Mouse (Mus musculus) kidney, embryonic 15.5 days (tissue): Measurements from ENCODE around the gene St5. TPM values are rescaled to one million over a fixed set of nuclear protein-coding genes. Genes with fewer than 3 reads are reported as not detected.

Experiments
- ATAC-seq: fragments of 200-750 bp; cut with Nextera tagmentation; replicated peaks from 2 replicates; pipeline ENCODE4 v1.8.0; 2017; ENCODE audit warnings: moderate TSS enrichment; ENCODE audit not compliant: low FRiP score
- H3K27ac ChIP-seq: fragments of 300-500 bp; sonication (generic); 2 replicates; pipeline ENCODE4 v1.5.1; 2015; ENCODE audit warnings: mild to moderate bottlenecking, inconsistent platforms
- H3K27me3 ChIP-seq: fragments of 300-500 bp; sonication (generic); 2 replicates; pipeline ENCODE4 v1.6.1; 2015; ENCODE audit warnings: inconsistent platforms
- H3K36me3 ChIP-seq: fragments of 300-500 bp; sonication (generic); 2 replicates; pipeline ENCODE4 v1.6.1; 2015; ENCODE audit warnings: inconsistent platforms
- H3K4me1 ChIP-seq: fragments of 300-500 bp; sonication (generic); 2 replicates; pipeline ENCODE4 v1.6.1; 2015; ENCODE audit warnings: inconsistent platforms
- H3K4me2 ChIP-seq: fragments of 300-500 bp; sonication (generic); 2 replicates; pipeline ENCODE4 v1.6.1; 2015; ENCODE audit warnings: moderate library complexity, mild to moderate bottlenecking, inconsistent platforms
- H3K4me3 ChIP-seq: fragments of 300-500 bp; sonication (generic); replicated peaks from 2 replicates; pipeline ENCODE4 v1.5.1; 2015; ENCODE audit warnings: mild to moderate bottlenecking, inconsistent platforms
- H3K9ac ChIP-seq: fragments of 300-500 bp; sonication (generic); 2 replicates; pipeline ENCODE4 v1.6.1; 2015; ENCODE audit warnings: mild to moderate bottlenecking, inconsistent platforms
- H3K9me3 ChIP-seq: fragments of 300-500 bp; sonication (generic); replicated peaks from 2 replicates; pipeline ENCODE4 v1.6.1; 2016; ENCODE audit warnings: inconsistent platforms
- WGBS: fragments of 180-500 bp; shearing (Covaris S2); methylation state at CpG from one replicate; pipeline ENCODE4 v1.1.7; 2015; ENCODE audit warnings: mixed read lengths; 5-methylcytosine and 5-hydroxymethylcytosine counted together
- polyA plus RNA-seq: library from polyadenylated mRNA; unstranded; fragments of >200 nt; fragmentation: Nextera tagmentation; extraction: Ambion mirVana; gene quantifications from 2 replicates; pipeline ENCODE4 v1.2.1, GENCODE M21; 2015

St5 gene
- polyA plus RNA-seq, 1 experiment from 2014 or later = 35.4 TPM

DNA sequence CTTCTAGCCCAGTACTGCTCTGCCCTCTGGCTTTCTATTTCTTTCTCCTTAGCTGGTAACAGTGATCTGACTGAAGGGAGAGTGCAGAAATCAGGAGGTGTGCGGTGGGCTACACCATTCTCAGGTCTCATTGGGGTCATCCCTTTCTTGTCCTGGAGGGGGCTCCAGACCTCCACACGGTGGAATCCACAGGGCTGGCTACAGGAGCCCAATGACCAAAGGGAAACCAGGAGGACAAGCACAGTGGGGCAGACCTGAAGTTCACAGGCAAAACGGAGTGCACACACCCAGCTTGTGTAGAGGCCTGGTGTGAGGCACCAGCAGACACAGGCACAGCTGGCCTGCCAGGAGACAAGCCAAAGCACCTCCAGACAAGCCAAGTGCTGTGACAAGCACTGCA, 175.0 kb downstream of the St5 start:
- Histone ChIP-seq H3K4me2 (no peak overlapping the region), H3K27me3 (no peaks in the 10 kb centered on the region), H3K4me1 (no peaks in the 10 kb centered on the region), H3K36me3 (peaks cover 77% of the 10 kb centered on the region), H3K27ac (no peak overlapping the region), H3K9ac (no peak overlapping the region), H3K9me3 (no peaks in the 10 kb centered on the region), H3K4me3 (no peak overlapping the region)
- peak; percentile 63 for ATAC-seq
- 15% methylated on average over 3 of the region's 3 CpGs for WGBS

DNA sequence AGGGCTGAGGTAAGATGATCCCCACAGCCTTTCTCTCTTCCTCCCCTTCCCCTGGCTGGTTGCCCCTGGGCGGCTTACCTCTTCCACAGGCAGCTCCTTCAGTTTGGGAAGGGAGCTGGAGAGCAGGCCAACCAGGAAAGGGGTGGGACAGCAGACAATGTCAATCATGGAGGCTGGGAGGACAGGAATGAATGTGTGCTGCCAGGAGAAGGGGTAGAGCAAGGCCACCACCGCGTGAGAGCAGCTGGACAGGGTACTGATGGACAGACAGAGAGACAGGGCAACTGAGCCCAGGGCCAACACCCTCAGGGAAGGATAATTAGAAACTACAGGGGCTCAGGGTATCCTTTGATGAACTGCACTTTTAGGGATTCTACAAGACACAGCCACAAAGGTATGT, 175.9 kb downstream of the St5 start:
- Histone ChIP-seq H3K36me3 (peaks cover 80% of the 10 kb centered on the region), H3K4me3 (no peak overlapping the region), H3K9ac (no peak overlapping the region)

DNA sequence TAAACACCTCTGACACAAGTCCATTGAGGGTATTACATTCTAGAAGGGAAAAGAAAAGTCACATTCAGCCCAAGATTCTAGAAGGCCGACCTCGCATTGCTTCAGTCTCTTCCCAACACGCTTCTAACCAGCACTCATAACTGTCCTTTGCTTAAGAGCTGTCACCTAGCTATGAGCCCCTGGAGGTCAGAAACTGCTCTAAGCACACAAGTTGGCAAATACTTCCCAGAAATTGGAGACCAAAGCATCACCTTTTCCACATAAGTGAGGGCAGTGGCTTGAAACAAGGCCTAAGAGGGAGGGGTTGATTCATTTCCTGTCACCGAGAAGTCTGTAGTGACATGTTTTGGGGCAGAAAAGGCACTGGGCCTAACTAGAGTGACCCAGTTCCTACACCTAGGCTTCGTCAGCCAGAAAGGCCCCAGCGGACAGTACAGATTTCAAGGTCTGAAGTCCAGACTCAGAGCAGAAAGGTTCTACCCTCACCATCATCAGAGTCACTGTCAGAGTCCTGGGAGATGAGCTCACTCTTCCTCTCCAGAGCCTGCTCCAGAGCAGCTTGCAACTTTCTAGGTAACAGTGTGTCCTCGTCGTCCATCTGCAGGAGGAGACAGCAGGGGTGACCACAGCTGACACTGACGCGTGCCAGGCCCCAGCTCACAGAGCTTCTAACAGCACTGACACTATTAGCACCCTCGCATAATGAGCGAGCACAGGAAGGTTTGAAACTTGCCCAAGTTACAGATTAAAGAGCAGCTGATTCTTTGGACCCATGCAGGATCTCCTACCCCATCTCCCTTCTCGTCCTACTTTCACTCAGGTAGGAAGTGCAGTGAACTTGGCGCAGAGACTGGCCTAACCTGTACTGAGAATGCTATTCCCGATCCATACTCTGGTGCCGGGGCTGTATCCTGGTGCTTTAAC, 177.4 kb downstream of the St5 start:
- Histone ChIP-seq H3K27me3 (no peaks in the 10 kb centered on the region), H3K36me3 (peaks cover 80% of the 10 kb centered on the region), H3K4me1 (peaks cover 3% of the 10 kb centered on the region), H3K4me3 (no peak overlapping the region), H3K9me3 (no peaks in the 10 kb centered on the region), H3K27ac (peak overlapping the region; percentile 69), H3K4me2 (no peak overlapping the region), H3K9ac (no peak overlapping the region)
- ATAC-seq = peak; percentile 15; the same call in 1 of the 2 replicates
- 69% methylated on average over 16 of the region's 16 CpGs for WGBS

More for the DNA sequence above, 175.9 kb downstream of the St5 start:
- no peak for ATAC-seq
- Histone ChIP-seq H3K27ac (no peak overlapping the region), H3K9me3 (no peaks in the 10 kb centered on the region), H3K4me1 (no peaks in the 10 kb centered on the region), H3K27me3 (no peaks in the 10 kb centered on the region), H3K4me2 (no peak overlapping the region)
- 61% methylated on average over 3 of the region's 3 CpGs for WGBS

DNA sequence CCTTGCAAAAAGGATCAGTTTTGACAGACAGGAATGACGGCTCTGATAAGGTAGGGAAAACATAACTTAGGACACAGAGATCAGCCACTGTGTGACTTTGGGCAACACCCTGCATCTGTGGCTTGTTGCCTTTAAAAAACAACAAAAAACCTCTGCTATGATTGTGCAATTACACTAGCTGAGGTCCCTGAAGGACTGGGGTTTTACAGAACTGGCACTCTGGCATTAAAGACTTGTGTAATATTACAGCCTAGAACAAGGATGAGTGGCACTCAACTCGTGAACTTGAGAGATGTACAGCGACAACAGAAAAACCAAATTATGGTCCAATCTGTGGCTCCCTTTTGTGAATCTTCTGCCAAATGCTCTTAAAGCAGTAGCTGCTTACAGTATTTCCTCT, 178.6 kb downstream of the St5 start:
- Histone ChIP-seq H3K9ac (no peak overlapping the region), H3K9me3 (no peaks in the 10 kb centered on the region), H3K4me3 (no peak overlapping the region), H3K4me1 (peaks cover 15% of the 10 kb centered on the region), H3K4me2 (no peak overlapping the region), H3K27me3 (no peaks in the 10 kb centered on the region), H3K36me3 (peaks cover 77% of the 10 kb centered on the region), H3K27ac (no peak overlapping the region)
- 75% methylated on average over 3 of the region's 3 CpGs for WGBS
- ATAC-seq = no peak

DNA sequence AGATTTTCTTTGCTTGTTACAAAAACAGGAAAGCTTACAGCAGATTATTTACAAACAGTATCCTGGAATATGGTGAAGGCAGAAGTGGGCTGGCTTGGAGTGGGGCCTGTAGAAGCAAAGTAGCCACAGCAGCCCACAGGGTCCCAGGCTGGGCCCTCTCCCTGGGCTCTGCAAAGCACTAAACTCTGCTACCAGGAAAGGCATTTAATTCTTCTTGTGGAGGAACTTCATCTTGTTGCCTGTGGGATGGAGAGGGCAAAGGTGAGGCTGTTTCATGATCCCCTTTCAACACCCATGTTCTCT, 179.0 kb downstream of the St5 start:
- no peak overlapping the region for H3K27ac ChIP-seq

DNA sequence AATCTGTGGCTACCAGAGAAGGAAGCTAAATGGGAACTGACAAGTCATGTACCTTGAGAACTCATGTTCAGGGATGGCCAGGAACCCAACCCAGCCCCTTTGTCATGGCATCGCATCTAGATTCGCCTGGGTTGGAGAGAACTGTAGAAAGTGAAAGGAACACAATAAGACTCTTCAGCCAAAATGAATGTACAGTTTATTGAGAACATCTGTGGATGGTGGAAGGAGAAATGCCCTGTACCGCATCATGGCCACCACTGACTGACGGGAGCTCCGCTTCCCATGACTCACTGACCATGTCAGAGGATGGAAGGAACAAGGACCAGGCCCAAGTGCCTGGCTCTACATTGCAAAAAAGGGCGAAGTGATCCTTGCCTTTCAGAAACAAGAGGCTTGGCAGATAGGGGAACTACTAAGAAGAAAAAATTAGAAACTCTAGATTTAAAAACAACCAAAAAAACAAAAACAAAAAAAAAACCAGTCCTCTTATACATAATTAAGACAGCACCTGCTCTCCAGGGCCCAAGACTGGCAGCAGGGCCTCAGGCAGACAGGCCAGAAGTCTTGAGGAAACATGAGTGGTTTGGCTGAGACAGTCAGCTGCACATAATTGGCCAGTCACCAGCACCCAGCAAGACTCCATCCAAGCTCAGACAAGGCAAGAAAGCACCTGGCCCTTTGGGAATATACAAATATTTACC, 179.5 kb downstream of the St5 start:
- Histone ChIP-seq H3K36me3 (peaks cover 73% of the 10 kb centered on the region), H3K27ac (peak overlapping the region; percentile 23; the same call in 1 of the 2 replicates), H3K9me3 (no peaks in the 10 kb centered on the region), H3K4me2 (no peak overlapping the region), H3K27me3 (no peaks in the 10 kb centered on the region), H3K4me1 (peaks cover 15% of the 10 kb centered on the region), H3K9ac (no peak overlapping the region), H3K4me3 (no peak overlapping the region)
- WGBS = 72% methylated on average over 6 of the region's 6 CpGs
- ATAC-seq = no peak

More for the DNA sequence above, 179.0 kb downstream of the St5 start:
- H3K4me2 ChIP-seq = no peak overlapping the region
- peaks cover 15% of the 10 kb centered on the region for H3K4me1 ChIP-seq
- ATAC-seq = no peak
- no peaks in the 10 kb centered on the region for H3K27me3 ChIP-seq
- no peaks in the 10 kb centered on the region for H3K9me3 ChIP-seq
- peaks cover 75% of the 10 kb centered on the region for H3K36me3 ChIP-seq
- H3K9ac ChIP-seq = no peak overlapping the region
- H3K4me3 ChIP-seq = no peak overlapping the region

DNA sequence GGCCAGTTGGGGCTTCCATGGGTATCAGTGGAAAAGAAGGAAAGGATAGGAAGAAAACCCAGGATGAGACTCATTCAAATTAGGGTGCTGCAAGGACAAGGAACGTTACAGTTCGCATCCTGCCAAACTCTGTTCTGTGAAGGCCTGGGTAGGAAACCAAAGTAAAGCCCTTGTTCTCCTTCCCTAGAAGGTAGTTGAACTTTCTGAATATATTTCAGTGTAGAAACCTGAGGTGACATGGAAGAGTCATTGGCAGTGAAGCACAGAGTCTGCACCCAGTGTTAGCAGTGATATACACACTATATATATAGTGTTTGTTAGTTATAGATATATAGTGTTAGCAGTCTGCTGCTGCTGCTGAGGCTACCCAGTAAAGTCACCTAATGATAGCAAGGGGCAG, 180.1 kb downstream of the St5 start:
- H3K36me3 ChIP-seq = peaks cover 73% of the 10 kb centered on the region
- H3K9me3 ChIP-seq = no peaks in the 10 kb centered on the region
- peaks cover 16% of the 10 kb centered on the region for H3K4me1 ChIP-seq
- no peak overlapping the region for H3K9ac ChIP-seq
- H3K4me3 ChIP-seq = no peak overlapping the region
- no peak overlapping the region for H3K4me2 ChIP-seq
- WGBS = 62% methylated on average over 2 of the region's 2 CpGs
- ATAC-seq = no peak
- H3K27me3 ChIP-seq = no peaks in the 10 kb centered on the region
- H3K27ac ChIP-seq = peak overlapping the region; percentile 23

DNA sequence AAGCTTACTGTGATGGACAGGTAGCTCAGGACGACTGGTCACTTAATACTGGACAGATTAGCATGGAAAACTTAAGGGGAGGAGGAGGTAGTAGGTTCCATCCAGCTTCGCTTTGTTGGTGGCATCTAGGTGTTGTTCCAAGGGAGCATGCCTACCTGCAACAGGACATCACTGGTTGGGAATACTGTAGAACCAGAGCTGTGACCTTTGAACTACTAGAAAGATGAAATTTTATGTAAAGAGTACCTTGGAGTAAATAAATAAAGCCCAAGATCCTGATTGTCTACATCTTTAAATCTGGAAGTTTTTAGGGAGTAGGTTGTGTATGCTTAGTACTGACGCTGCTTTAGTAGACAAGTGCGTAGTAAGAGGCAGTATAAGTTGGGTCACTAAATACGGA, 181.3 kb downstream of the St5 start:
- Histone ChIP-seq H3K4me1 (peaks cover 25% of the 10 kb centered on the region), H3K27me3 (no peaks in the 10 kb centered on the region), H3K27ac (no peak overlapping the region), H3K4me3 (no peak overlapping the region), H3K9ac (0 out of 2 replicates have a peak overlapping the region, but pooled peaks have one; percentile 35), H3K4me2 (no peak overlapping the region), H3K9me3 (no peaks in the 10 kb centered on the region), H3K36me3 (peaks cover 65% of the 10 kb centered on the region)
- WGBS = 79% methylated on average over 5 of the region's 5 CpGs
- ATAC-seq = no peak

DNA sequence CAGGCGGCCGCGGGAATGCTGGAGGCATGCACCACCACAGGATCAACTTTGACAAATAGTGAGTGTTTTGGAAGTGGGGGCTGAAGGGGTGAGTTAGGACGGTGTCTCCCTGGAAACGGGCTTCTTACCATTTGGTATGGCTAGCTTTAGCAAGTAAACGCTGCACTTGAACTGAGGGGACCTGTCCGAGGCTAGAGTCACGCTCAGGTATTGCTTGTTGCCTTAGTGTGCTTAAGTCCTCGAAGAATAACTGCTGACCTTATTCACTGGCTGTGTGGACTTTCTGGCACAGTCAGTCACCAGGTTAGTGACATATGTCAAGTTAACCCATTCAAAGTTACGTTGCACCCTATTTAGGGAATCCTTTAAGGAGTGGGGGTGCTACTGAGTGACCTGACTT, 183.5 kb downstream of the St5 start:
- Histone ChIP-seq H3K4me3 (peak overlapping the region; percentile 93), H3K4me1 (peaks cover 25% of the 10 kb centered on the region), H3K36me3 (peaks cover 49% of the 10 kb centered on the region), H3K27ac (peak overlapping the region; percentile 99), H3K9me3 (no peaks in the 10 kb centered on the region), H3K9ac (peak overlapping the region; percentile 100), H3K27me3 (no peaks in the 10 kb centered on the region), H3K4me2 (peak overlapping the region; percentile 89)
- no peak for ATAC-seq
- WGBS = under 1% methylated on average over 10 of the region's 10 CpGs

DNA sequence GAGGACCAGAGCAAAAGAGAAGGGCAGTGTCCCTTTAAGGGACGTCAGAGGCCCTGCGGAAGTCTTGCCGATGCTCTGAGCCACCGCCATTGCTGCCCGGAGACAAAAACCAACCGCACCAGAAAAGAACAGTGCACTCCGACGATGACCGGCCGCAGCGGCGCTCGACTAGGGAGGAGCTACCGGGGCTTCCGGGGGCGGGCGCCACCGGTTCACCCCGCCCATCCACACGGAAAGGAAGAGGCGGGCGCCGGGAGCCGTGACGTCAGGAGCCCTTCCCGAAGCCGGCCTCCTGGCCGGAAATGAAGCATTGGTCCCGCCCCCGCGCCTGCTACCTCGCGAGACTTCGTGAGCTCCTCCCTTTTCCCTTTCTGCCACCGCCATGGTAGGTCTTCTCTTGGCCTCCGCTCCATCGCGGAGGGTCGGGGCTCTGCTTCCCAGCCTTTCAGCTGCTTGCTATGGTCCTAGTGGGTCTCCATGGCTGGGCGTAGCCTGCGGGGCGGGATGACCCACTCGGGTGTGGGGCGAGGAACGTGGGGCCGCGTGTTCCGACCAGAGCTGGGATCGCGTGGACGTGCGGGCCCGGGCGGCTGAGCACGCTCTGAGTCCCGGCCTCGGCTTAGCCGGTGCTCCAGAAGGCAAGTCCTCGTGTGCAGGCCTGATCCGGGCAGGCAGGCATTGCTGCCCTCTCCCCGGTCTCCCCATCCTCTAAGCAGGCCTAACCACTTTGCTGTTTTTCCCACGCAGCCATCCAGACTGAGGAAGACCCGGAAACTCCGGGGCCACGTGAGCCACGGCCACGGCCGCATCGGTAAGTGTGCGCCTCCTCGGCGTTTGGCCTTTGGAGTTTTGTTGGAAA, 184.3 kb downstream of the St5 start, which contains the start of gene Rpl27a:
Rpl27a (plus strand) TSS at position 310 of the 859 bp plus-strand sequence.
- Histone ChIP-seq H3K27me3 (no peaks in the 10 kb centered on the region), H3K9ac (peak within 1 kb of the TSS; percentile 100), H3K4me2 (peak within 1 kb of the TSS; percentile 89), H3K4me3 (peak within 1 kb of the TSS; percentile 93), H3K9me3 (no peaks in the 10 kb centered on the region), H3K4me1 (peaks cover 25% of the 10 kb centered on the region), H3K36me3 (peaks cover 40% of the 10 kb centered on the region), H3K27ac (peak within 1 kb of the TSS; percentile 99)
- ATAC-seq = peak; percentile 95
- WGBS = under 1% methylated on average over 70 of the region's 72 CpGs

DNA sequence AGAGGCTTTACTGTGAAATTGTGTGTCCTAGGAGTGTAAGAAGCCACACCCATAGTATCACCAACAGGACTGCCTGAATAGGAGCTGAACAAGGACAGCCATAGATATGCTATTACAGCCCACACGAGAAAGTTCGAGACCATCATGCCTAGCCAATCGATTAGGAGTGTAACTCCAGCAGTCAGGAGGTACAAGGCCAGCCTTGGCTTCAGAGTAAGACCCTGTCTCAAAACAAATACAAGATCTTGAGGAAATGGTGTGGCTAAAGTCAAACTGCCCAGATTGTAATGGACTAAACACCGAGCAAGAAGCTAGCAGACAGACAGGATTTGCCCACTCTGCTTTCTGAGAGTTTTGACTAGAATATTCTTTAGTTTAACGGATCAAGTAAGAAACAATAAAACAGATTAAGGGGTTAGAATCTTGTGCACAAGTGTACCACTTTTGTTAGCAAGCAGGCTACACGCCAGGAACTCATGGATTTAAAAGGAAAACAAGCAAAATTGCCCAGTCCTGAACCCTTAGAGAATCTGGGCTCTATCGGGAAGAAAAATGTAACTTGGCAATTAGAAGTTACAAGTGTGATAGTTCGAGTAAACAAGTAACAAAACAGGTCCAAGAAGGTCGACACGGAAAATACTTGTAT, 185.2 kb downstream of the St5 start:
- H3K4me3 ChIP-seq = peak overlapping the region; percentile 93
- peak overlapping the region; percentile 99 for H3K27ac ChIP-seq
- 14% methylated on average over 10 of the region's 10 CpGs for WGBS
- H3K27me3 ChIP-seq = no peaks in the 10 kb centered on the region
- peaks cover 25% of the 10 kb centered on the region for H3K4me1 ChIP-seq
- H3K9ac ChIP-seq = peak overlapping the region; percentile 100
- H3K36me3 ChIP-seq = peaks cover 31% of the 10 kb centered on the region
- no peaks in the 10 kb centered on the region for H3K9me3 ChIP-seq
- ATAC-seq = 0 out of 2 replicates have a peak, but pooled peaks have one; percentile 1
- peak overlapping the region; percentile 64 for H3K4me2 ChIP-seq
